Mouse (Mus musculus): Measurements from ENCODE around the gene Slc35f6.

DNA sequence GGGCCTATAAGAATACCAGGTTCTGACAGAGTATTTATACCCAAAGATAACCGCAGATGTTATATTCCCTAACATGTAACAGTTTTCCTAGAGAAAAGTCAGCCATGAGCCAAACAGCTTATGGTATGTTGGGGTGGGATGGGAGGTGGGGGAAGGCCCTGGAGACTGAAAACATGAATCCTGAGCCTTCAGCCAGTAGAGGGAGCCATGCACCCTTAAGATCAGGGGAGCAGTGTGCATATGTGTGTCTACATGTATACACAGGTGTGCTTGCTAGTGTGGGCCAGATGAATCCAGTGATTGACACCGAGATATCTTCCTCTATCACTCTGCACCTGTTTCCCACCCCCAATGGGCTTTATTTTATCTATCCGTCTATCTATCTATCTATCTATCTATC is 39.0 kb downstream of the Slc35f6 start:
- TF ChIP-seq CTCF (IDR thresholded peaks at IDR 0.05; ENCODE audit: control insufficient read depth, insufficient read depth, insufficient replicate concordance, low read depth, low read length) (no peak), POLR2A (IDR thresholded peaks at IDR 0.05; ENCODE audit: control insufficient read depth, low read depth, low read length) (no peak)

Data from testis, adult 2 months (tissue).